Mouse (Mus musculus) liver, embryonic 13.5 days (tissue): ENCODE measurements around the gene Fzd7. TPM values are rescaled to one million over a fixed set of nuclear protein-coding genes. Genes with fewer than 3 reads are reported as not detected.

Source experiments
- ATAC-seq: fragments of 200-750 bp; cut with Nextera tagmentation; 2 replicates; pipeline ENCODE4 v1.8.0; 2017; ENCODE audit warnings: low read depth, mild to moderate bottlenecking, moderate number of reproducible peaks, moderate library complexity
- DNase-seq: peaks from one replicate; pipeline ENCODE4 v3.0.0; 2022
- H3K27ac ChIP-seq: fragments of 300-500 bp; sonication (generic); 2 replicates; pipeline ENCODE4 v1.5.1; 2015; ENCODE audit warnings: moderate library complexity, mild to moderate bottlenecking, inconsistent platforms
- H3K27me3 ChIP-seq: fragments of 300-500 bp; sonication (generic); 2 replicates; pipeline ENCODE4 v1.6.1; 2015; ENCODE audit warnings: mild to moderate bottlenecking, inconsistent platforms
- H3K36me3 ChIP-seq: fragments of 300-500 bp; sonication (generic); 2 replicates; pipeline ENCODE4 v1.6.1; 2015; ENCODE audit warnings: mild to moderate bottlenecking, inconsistent platforms
- H3K4me1 ChIP-seq: fragments of 300-500 bp; sonication (generic); replicated peaks from 2 replicates; pipeline ENCODE4 v1.6.1; 2015; ENCODE audit warnings: inconsistent platforms
- H3K4me2 ChIP-seq: fragments of 300-500 bp; sonication (generic); 2 replicates; pipeline ENCODE4 v1.6.1; 2015; ENCODE audit warnings: inconsistent platforms, mild to moderate bottlenecking, moderate library complexity
- H3K4me3 ChIP-seq: fragments of 300-500 bp; sonication (generic); replicated peaks from 2 replicates; pipeline ENCODE4 v1.5.1; 2015; ENCODE audit warnings: mild to moderate bottlenecking, inconsistent platforms
- H3K9ac ChIP-seq: fragments of 300-500 bp; sonication (generic); 2 replicates; pipeline ENCODE4 v1.6.1; 2015; ENCODE audit warnings: mild to moderate bottlenecking, inconsistent platforms
- H3K9me3 ChIP-seq: fragments of 300-500 bp; sonication (generic); replicated peaks from 2 replicates; pipeline ENCODE4 v1.6.1; 2016; ENCODE audit warnings: inconsistent platforms
- WGBS: fragments of 180-500 bp; shearing (Covaris S2); methylation state at CpG from one replicate; pipeline ENCODE4 v1.1.7; 2015; ENCODE audit not compliant: insufficient replicate concordance; 5-methylcytosine and 5-hydroxymethylcytosine counted together
- polyA plus RNA-seq: library from polyadenylated mRNA; unstranded; fragments of >200 nt; fragmentation: Nextera tagmentation; extraction: Ambion mirVana; gene quantifications from 2 replicates; pipeline ENCODE4 v1.2.1, GENCODE M21; 2015

The Fzd7 gene
- polyA plus RNA-seq, 1 experiment from 2014 or later, result 1.4 TPM

DNA sequence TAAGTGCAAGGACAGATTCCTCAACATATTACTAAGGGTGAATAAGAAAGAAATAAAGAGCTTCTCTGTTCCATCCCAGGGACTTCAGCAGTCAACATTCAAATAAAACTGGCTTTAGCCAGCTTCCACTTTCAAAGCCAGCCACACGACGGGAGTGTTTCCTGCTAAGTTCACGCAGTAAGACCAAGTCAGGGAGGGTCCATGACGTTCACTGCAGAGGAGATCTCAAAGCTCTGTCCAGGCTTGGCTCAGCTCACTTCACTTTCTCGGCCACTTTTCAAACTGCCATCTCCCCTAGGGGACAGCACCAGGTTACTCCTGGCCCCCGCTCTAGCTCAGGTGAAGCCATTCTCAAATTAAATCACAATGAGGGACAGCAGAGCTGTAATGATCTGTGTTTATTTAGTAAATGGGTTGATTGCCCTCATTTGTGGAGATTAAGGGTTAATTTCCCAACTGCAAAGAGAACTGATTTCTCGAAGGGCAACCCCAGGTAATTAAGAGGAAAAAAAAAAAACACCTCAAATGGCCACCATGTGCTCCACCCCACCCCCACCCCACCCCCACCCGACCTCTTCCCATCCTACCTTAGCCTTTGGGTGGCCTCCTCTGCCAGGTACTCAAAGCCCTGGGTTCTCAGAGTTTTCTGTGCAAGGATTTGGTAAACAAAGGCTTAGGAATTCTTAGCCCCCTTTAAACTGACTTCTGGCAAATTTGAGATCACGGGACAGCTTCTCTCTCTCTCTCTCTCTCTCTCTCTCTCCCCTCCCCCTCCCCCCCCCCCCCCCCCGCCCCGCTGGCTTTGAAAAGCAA, 9.7 kb upstream of the Fzd7 start:
- 23% methylated on average over 10 of the region's 11 CpGs for WGBS
- no peak for ATAC-seq
- no peak for DNase-seq
- Histone ChIP-seq H3K27ac (no peak overlapping the region), H3K4me1 (peaks cover 4% of the 10 kb centered on the region; the same call in 1 of the 2 replicates), H3K27me3 (no peaks in the 10 kb centered on the region), H3K9me3 (no peaks in the 10 kb centered on the region), H3K9ac (no peak overlapping the region), H3K36me3 (no peaks in the 10 kb centered on the region), H3K4me2 (no peak overlapping the region), H3K4me3 (no peak overlapping the region)

DNA sequence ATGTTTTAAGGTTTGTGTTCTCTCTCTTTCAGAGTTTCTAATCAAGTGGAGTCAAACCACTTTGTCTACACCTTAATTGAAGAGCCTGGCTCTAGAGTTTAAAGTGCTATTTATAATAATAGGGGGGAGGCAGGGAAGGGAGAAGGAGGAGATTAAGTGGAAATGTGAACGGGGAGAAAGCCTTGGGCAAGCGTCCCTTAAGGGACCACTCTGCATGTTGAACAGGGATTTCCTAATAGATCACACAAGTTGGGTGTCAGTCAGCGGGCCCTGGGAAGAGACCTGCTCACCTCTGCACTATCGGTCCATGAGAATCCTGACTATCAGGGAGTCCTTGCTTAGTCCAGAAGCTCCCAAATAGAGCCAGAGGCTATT, 9.1 kb upstream of the Fzd7 start:
- no peaks in the 10 kb centered on the region for H3K9me3 ChIP-seq
- ATAC-seq (no peak), DNase-seq (no peak)
- H3K4me1 ChIP-seq, result peaks cover 4% of the 10 kb centered on the region; the same call in 1 of the 2 replicates
- H3K4me3 ChIP-seq, result no peak overlapping the region
- no peak overlapping the region for H3K9ac ChIP-seq
- H3K27me3 ChIP-seq, result no peaks in the 10 kb centered on the region
- 44% methylated on average over 4 of the region's 4 CpGs for WGBS
- no peak overlapping the region for H3K27ac ChIP-seq
- no peak overlapping the region for H3K4me2 ChIP-seq
- no peaks in the 10 kb centered on the region for H3K36me3 ChIP-seq

DNA sequence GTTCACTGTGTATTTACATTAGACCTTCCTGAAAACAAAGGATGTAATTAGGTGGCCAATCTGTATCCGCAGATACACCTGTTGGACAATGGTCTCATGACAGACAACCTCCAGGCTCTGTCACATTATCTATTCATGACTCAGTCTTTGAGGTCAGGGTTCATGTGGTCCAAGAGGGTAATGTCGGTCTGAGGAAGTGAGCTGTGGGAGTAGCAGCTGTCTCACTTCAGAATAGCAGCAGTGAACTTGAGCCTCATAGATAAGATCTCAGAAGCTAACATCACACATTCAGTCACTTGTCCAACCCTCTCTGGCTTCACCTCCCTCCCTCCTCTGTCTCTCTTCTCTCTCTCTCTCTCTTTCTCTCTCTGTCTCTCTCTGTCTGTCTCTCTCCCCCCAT, 6.6 kb upstream of the Fzd7 start:
- Histone ChIP-seq H3K4me2 (no peak overlapping the region), H3K4me1 (peaks cover 11% of the 10 kb centered on the region), H3K36me3 (no peaks in the 10 kb centered on the region), H3K9me3 (no peaks in the 10 kb centered on the region), H3K27ac (no peak overlapping the region), H3K27me3 (no peaks in the 10 kb centered on the region), H3K4me3 (no peak overlapping the region), H3K9ac (no peak overlapping the region)
- ATAC-seq (no peak; the same call in 1 of the 2 replicates), DNase-seq (no peak)
- WGBS, result 22% methylated on average over 2 of the region's 2 CpGs

DNA sequence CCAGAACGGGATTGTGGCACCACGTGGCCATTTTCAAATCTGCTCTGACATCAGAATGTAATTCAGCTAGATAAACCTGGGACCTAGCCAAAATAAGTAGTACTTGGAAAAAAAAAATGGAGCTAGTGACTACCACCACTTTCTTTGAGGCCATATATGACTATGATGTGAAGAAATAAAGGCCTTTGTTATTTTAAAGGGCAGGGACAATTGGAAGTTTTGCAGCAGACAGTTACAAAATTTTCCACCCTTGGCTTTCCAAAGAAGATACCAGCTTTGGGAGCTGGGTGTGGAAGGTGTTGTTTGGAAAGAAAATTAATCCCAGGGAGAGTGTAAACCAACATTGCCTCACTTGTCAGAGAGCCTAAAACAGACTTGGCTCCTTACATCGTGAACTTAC, 3.3 kb upstream of the Fzd7 start:
- DNase-seq (no peak), ATAC-seq (no peak)
- Histone ChIP-seq H3K4me1 (peaks cover 35% of the 10 kb centered on the region), H3K9ac (no peak overlapping the region), H3K4me3 (no peak overlapping the region), H3K27ac (no peak overlapping the region), H3K4me2 (no peak overlapping the region), H3K9me3 (no peaks in the 10 kb centered on the region), H3K36me3 (0 out of 2 replicates have a peak, but pooled peaks cover under 1% of the 10 kb centered on the region), H3K27me3 (peaks cover 18% of the 10 kb centered on the region)
- WGBS, result 53% methylated on average over 3 of the region's 3 CpGs

- H3K36me3 ChIP-seq, result peaks cover 6% of the 10 kb centered on the region; the same call in 1 of the 2 replicates
- peaks cover 54% of the 10 kb centered on the region for H3K4me1 ChIP-seq
- H3K27ac ChIP-seq, result peak overlapping the region; percentile 74
- peak overlapping the region; percentile 66 for H3K9ac ChIP-seq
- ATAC-seq, result no peak
- peaks cover 26% of the 10 kb centered on the region for H3K27me3 ChIP-seq
- no peak for DNase-seq
- no peaks in the 10 kb centered on the region for H3K9me3 ChIP-seq
- peak overlapping the region; percentile 71 for H3K4me3 ChIP-seq
- peak overlapping the region; percentile 98 for H3K4me2 ChIP-seq
- WGBS, result 11% methylated on average over 23 of the region's 23 CpGs
Observed at GRCm38 (mm10) chr1:59480821-59481455, 1.3 kb upstream of the Fzd7 start.

DNA sequence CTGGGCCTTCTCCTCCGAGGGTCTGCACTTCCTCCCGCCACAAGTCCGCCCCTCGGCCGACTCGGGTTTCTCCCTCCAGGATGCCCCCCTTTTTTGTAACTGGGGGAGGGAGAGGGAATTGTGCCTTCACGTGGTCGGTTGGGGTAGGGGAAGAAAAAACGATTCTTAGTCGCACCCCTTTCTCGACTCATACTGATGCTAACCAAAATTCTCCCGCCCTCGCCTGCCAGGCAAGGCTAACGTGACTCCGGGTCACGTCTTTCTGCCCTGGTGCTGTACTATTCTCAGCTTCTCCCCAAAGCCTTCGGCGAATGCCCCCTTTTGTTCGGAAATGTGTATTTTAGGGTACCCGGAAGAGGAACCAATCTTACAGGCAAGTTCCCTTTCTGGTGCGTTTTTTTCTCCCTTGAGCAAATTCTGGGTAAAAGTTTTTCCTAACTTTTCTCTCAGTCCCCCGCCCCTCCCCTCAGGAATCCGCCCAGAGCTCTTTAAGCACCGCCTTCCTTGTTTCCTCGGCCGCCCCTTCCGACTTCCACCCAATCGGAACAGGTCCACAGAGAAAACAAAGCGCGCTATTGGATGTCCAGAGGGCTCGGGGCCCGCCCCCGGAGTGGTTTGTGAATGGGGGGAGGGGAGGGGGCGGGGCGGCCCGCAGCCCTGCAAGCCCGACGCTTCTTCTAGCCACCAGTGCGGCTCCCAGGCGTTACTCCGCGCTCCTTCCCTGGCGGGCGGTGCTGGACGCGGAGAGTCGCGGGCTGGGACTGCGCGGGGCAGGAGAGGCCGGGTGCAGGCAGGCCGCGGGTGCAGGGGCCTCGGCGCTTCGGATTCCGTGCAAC, 550 bp upstream of the Fzd7 start:
- DNase-seq, result peak; percentile 87
- peak; percentile 93 for ATAC-seq
- H3K9me3 ChIP-seq, result no peaks in the 10 kb centered on the region
- WGBS, result under 1% methylated on average over 57 of the region's 57 CpGs
- H3K9ac ChIP-seq, result peak overlapping the region; percentile 78
- H3K4me1 ChIP-seq, result peaks cover 57% of the 10 kb centered on the region
- peak overlapping the region; percentile 98 for H3K4me2 ChIP-seq
- H3K27me3 ChIP-seq, result peaks cover 26% of the 10 kb centered on the region
- peaks cover 6% of the 10 kb centered on the region; the same call in 1 of the 2 replicates for H3K36me3 ChIP-seq
- peak overlapping the region; percentile 71 for H3K4me3 ChIP-seq
- H3K27ac ChIP-seq, result peak overlapping the region; percentile 74

DNA sequence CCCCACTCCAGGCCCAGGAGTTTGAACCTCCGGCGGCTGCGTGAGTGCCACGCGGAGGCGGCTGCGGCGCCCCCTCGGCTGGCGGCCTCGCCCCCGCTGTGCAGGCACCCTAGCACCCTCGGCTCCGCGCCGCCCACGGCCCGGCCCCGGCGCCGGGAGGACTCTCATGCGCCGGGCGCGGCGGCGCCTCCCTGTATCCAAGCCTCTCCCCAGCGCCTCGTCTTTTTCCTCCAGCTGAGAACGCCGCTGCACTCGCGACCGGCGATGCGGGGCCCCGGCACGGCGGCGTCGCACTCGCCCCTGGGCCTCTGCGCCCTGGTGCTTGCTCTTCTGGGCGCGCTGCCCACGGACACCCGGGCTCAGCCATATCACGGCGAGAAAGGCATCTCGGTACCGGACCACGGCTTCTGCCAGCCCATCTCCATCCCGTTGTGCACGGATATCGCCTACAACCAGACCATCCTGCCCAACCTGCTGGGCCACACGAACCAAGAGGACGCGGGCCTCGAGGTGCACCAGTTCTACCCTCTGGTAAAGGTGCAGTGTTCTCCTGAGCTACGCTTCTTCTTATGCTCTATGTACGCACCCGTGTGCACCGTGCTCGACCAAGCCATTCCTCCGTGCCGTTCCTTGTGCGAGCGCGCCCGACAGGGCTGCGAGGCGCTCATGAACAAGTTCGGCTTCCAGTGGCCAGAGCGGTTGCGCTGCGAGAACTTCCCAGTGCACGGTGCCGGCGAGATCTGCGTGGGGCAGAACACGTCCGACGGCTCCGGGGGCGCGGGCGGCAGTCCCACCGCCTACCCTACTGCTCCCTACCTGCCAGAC, 684 bp downstream of the Fzd7 start:
- Histone ChIP-seq H3K4me1 (peaks cover 68% of the 10 kb centered on the region), H3K27ac (peak overlapping the region; percentile 73), H3K4me2 (peak overlapping the region; percentile 98), H3K36me3 (peaks cover 6% of the 10 kb centered on the region; the same call in 1 of the 2 replicates), H3K27me3 (peaks cover 26% of the 10 kb centered on the region), H3K9me3 (no peaks in the 10 kb centered on the region), H3K4me3 (peak overlapping the region; percentile 71), H3K9ac (peak overlapping the region; percentile 78)
- under 1% methylated on average over 87 of the region's 88 CpGs for WGBS
- DNase-seq, result no peak
- ATAC-seq, result no peak

GRCm38 (mm10) chr1:59483521-59484245, 1.5 kb downstream of the Fzd7 start:
- Histone ChIP-seq H3K36me3 (peaks cover 6% of the 10 kb centered on the region; the same call in 1 of the 2 replicates), H3K9ac (peak overlapping the region; percentile 78), H3K4me3 (peak overlapping the region; percentile 71), H3K4me2 (peak overlapping the region; percentile 98), H3K4me1 (peaks cover 76% of the 10 kb centered on the region), H3K9me3 (no peaks in the 10 kb centered on the region), H3K27ac (no peak overlapping the region), H3K27me3 (peaks cover 26% of the 10 kb centered on the region)
- ATAC-seq (no peak), DNase-seq (no peak)
- WGBS, result 11% methylated on average over 46 of the region's 46 CpGs

GRCm38 (mm10) chr1:59484314-59484713, 2.1 kb downstream of the Fzd7 start:
- 48% methylated on average over 21 of the region's 21 CpGs for WGBS
- ATAC-seq (no peak), DNase-seq (no peak)
- Histone ChIP-seq H3K4me3 (peak overlapping the region; percentile 71), H3K36me3 (peaks cover 6% of the 10 kb centered on the region; the same call in 1 of the 2 replicates), H3K4me1 (peaks cover 82% of the 10 kb centered on the region), H3K4me2 (peak overlapping the region; percentile 98), H3K27me3 (peaks cover 26% of the 10 kb centered on the region), H3K27ac (peak overlapping the region; percentile 13; the same call in 1 of the 2 replicates), H3K9ac (peak overlapping the region; percentile 78), H3K9me3 (no peaks in the 10 kb centered on the region)
